Mouse (Mus musculus) cerebellum, adult 2 months (tissue): ENCODE measurements around the gene Dbx1. TPM values are rescaled to one million over a fixed set of nuclear protein-coding genes. Genes with fewer than 3 reads are reported as not detected.

Experiments
- DNase-seq, 2 experiments: peaks; one replicate each; pipeline ENCODE4 v3.0.0; 2021
- H3K27ac ChIP-seq: fragments of 200-500 bp; 2 replicates; pipeline ENCODE4 v1.5.1; 2012; ENCODE audit warnings: low read length, control low read depth, inconsistent platforms; ENCODE audit not compliant: insufficient read depth
- H3K27me3 ChIP-seq: fragments of 200-500 bp; 2 replicates; pipeline ENCODE4 v1.6.1; 2012; ENCODE audit warnings: inconsistent platforms, mild to moderate bottlenecking, low read length, moderate library complexity; ENCODE audit not compliant: control insufficient read depth, insufficient read depth
- H3K4me1 ChIP-seq: fragments of 200-500 bp; 2 replicates; pipeline ENCODE4 v1.6.1; 2011; ENCODE audit warnings: low read length; ENCODE audit not compliant: control insufficient read depth, insufficient read depth
- H3K4me3 ChIP-seq: fragments of 200-500 bp; replicated peaks from 2 replicates; pipeline ENCODE3; 2011; ENCODE audit warnings: mild to moderate bottlenecking, low read depth, low read length, control low read depth; ENCODE audit not compliant: insufficient read depth
- CTCF ChIP-seq: fragments of 200-500 bp; IDR thresholded peaks from 2 replicates; pipeline ENCODE4 v1.5.1; 2011; ENCODE audit warnings: low read depth, mild to moderate bottlenecking, control low read depth, low read length, moderate library complexity, borderline replicate concordance; ENCODE audit not compliant: insufficient read depth
- POLR2A ChIP-seq: fragments of 200-500 bp; IDR thresholded peaks from 2 replicates; pipeline ENCODE4 v1.6.1; 2011; ENCODE audit warnings: low read length, control low read depth, borderline replicate concordance; ENCODE audit not compliant: insufficient read depth
- WGBS: fragments of 180-500 bp; shearing (Covaris S2); methylation state at CpG from one replicate; pipeline ENCODE4 v1.1.7; 2018; 5-methylcytosine and 5-hydroxymethylcytosine counted together
- polyA plus RNA-seq: library from polyadenylated mRNA; depleted of rRNA; stranded (reverse); fragments of >200 nt; gene quantifications from 2 replicates; pipeline ENCODE4 v1.2.3, GENCODE M21; 2012

Dbx1 gene
- polyA plus RNA-seq, 1 experiment, result not detected

DNA sequence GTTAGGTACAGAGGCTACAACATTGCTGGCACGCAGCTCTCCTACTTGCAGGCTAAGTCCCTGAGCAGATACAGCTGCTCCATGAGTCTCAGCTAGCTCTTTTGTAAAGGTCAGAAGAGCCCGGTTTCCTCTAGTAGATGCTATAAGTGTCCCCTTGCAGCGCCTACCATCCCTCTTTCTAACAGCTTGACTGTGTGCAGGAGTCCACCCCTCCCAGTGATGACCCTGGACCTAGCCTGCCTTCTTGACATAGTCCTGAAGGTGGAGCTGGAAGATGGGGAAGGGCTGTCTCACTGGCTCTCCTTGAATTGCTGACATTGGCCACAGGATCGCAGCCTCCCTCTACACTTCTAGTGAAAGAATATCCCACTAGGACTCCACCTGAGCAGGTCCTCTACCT is 19.6 kb downstream of the Dbx1 start:
- no peak overlapping the region for H3K27ac ChIP-seq
- TF ChIP-seq CTCF, result no peak
- no peaks in the 10 kb centered on the region for H3K27me3 ChIP-seq
- 91% methylated on average over 4 of the region's 4 CpGs for WGBS
- no peaks in the 10 kb centered on the region for H3K4me1 ChIP-seq
- DNase-seq, result no peak
- H3K4me3 ChIP-seq, result no peak overlapping the region

DNA sequence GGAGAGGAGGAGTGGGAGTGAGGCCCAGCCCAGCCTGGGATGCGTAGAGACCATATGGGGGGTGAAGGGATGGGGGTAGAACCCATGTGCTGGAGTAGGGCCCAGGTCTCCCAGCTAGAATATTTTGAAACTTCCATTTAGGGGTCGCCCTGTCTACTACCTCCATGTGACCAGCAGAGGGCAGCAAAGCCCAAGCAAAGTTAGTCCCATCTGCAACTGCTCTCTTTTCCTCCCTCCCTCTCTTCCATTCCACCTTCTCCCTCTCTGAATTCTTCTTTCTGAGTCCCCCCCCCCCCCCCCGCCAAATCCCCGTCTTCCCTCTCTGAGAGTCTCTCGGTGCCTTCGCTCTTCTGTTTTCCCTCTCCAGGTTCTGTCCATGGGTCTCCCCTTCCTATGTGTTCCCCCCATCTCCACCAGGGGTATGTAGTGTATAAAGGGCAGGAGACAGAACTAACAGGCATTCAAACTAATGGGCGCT is 20.4 kb downstream of the Dbx1 start:
- TF ChIP-seq POLR2A (no peak), CTCF (peak; percentile 91)
- 5% methylated on average over 7 of the region's 7 CpGs for WGBS
- DNase-seq, result peak; percentile 35 to 53
- H3K27me3 ChIP-seq, result no peaks in the 10 kb centered on the region
- no peak overlapping the region for H3K4me3 ChIP-seq
- H3K27ac ChIP-seq, result no peak overlapping the region
- no peaks in the 10 kb centered on the region for H3K4me1 ChIP-seq

DNA sequence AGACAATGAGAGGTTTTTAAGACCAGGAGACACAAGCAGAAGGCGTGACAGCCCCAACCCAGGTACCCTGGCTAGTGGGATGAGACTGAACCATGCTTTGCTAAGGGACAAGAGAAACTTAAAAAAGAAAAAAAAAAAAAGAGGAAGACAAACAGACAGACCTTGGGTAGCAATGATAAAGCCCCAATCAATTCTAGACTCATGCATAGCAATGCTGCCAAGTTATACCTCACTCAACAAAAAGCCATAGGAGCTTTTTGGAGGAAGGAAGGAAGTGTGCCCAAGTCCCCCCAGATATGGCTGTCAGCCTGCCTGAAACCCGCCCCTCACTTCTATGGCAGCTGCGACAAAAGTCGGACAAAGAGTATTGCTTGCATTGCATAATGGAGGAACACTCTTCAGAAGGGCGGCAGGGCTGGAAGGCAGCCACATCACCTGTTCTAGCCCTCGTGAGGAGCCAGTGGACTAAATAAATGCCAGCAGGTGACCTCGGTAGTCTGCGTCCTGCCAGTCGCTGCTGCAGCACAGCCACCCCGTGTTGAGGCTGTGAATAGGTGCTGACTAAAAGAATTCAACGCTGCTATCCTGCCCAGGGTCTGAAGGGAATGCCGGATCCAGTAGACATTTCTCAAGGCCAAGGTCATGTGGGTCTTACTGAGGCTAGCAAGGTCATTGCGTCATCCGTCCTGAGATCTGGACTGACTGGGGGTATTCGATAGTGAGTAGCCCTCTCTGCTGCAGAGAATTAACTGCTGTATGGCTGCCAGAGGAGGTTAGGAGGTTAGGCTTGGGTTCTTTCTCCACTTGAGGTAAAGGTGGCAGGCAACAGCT is 31.5 kb downstream of the Dbx1 start:
- no peak for TF ChIP-seq CTCF
- no peak for TF ChIP-seq POLR2A
- Histone ChIP-seq H3K4me1 (peaks cover 5% of the 10 kb centered on the region; the same call in 1 of the 2 replicates), H3K27me3 (no peaks in the 10 kb centered on the region), H3K27ac (no peak overlapping the region), H3K4me3 (no peak overlapping the region)
- peak; percentile 39 to 49 for DNase-seq
- 46% methylated on average over 15 of the region's 15 CpGs for WGBS

DNA sequence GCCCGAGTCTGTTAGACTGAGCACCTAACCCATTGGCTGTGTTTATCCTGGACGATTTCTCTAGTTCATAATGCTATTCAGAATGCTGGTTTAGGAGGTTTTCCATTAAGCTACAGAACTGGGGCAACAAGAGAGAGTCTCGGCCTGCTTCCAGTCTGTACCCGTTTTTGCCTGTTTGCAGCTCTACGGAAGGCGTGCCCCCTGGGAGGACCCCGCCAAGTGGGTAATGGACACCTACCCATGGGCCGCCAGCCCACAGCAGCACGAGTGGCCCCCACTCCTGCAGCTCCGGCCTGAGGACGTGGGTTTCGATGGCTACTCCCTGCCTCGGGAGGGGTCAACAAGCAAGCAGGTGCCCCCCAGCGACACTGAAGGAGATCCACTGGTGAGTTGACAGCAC is 32.4 kb downstream of the Dbx1 start:
- H3K27ac ChIP-seq, result no peak overlapping the region
- H3K27me3 ChIP-seq, result no peaks in the 10 kb centered on the region
- no peak for DNase-seq
- 94% methylated on average over 14 of the region's 14 CpGs for WGBS
- no peak for TF ChIP-seq POLR2A
- no peak for TF ChIP-seq CTCF
- H3K4me3 ChIP-seq, result no peak overlapping the region
- H3K4me1 ChIP-seq, result peaks cover 5% of the 10 kb centered on the region; the same call in 1 of the 2 replicates

DNA sequence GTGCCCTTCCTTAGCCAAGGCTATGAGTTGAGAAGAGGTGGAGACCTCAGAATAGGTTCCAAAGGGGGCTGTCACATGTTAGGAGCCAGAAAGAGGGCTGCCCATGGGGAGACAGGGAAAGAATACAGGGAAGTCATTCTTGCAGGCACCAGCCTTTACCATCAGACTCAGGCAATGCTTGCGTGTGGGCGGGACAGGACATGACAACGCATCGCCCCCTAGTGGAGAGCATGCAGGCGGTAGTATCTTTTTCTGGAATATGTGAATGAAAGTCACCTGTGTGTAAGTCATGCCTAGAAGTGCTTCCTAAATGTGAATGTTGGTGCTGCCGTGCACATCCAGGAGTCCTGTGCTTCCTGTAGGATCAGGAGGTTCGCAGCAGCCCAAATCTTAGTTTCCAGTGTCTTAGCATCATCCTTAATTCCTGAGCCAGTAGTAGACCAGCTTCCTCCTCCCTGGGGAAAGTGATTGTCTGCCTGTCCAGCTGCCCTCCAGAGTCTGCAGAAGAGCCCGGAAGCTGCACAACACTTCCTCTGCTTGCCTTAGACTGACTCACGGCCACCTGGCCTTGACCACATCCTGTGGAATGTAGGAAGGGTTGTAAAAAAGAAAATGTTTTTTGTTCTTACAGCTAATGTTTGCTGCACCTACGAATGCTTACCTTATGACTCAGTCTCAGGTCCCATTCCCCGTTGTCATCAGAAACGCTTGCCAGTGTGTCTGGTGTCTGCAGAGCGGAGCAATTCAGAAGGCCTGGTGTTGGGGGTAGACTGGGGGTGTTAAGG is 35.3 kb downstream of the Dbx1 start:
- peak; percentile 62 to 67 for DNase-seq
- no peak overlapping the region for H3K4me3 ChIP-seq
- H3K4me1 ChIP-seq, result peaks cover 26% of the 10 kb centered on the region
- H3K27ac ChIP-seq, result no peak overlapping the region
- WGBS, result 54% methylated on average over 13 of the region's 13 CpGs
- no peaks in the 10 kb centered on the region for H3K27me3 ChIP-seq
- TF ChIP-seq POLR2A (no peak), CTCF (peak; percentile 90)

DNA sequence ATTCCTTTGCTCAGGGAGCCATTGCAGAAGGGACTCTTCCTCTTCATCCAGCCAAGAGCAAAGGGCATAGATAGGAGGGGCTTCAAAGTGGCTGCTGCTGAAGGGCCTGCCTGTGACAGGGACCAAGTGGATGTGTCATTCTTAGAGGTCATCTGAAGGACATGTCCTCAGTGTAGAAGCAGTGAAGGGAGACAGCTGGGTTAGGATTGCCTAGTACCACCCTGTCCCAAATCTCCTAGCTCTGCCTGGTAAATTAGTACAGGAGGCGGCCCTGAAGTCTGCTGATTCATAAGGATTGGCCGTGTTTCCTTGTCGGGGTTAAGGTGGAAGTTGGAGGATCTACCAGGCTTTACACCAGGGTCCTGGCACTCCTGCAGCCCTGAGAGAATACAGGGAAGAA is 36.7 kb downstream of the Dbx1 start:
- peaks cover 21% of the 10 kb centered on the region for H3K4me1 ChIP-seq
- 80% methylated on average over 3 of the region's 3 CpGs for WGBS
- no peaks in the 10 kb centered on the region for H3K27me3 ChIP-seq
- TF ChIP-seq CTCF, result no peak
- TF ChIP-seq POLR2A, result no peak
- no peak overlapping the region for H3K27ac ChIP-seq
- no peak overlapping the region for H3K4me3 ChIP-seq
- DNase-seq, result no peak

DNA sequence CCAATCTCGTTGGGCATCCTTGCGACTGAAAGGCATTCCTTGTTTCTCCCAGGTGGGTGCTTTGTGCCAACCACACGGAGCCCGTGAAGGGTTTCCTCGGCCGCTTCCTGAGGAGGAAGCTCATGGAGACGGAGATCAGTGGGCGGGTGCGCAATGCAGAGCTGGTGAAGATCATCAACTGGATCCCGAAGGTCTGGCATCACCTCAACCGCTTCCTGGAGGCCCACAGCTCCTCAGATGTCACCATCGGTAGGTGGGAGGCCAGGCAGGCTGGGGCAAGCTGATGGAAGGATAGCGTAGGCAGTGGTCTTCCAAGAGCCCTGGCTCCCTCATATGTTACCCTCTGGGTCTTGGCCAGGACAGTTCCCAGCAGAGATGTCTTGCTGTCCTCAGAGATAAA is 38.4 kb downstream of the Dbx1 start:
- H3K27me3 ChIP-seq, result no peaks in the 10 kb centered on the region
- no peak overlapping the region for H3K4me3 ChIP-seq
- WGBS, result 29% methylated on average over 13 of the region's 13 CpGs
- DNase-seq, result peak in 1 of 2 experiments; percentile 21
- TF ChIP-seq CTCF, result no peak
- TF ChIP-seq POLR2A, result no peak
- H3K27ac ChIP-seq, result 0 out of 2 replicates have a peak overlapping the region, but pooled peaks have one; percentile 3
- H3K4me1 ChIP-seq, result peaks cover 21% of the 10 kb centered on the region
